9 mouse cellular contexts compared by ENCODE assay signal in the genomic region with DNA sequence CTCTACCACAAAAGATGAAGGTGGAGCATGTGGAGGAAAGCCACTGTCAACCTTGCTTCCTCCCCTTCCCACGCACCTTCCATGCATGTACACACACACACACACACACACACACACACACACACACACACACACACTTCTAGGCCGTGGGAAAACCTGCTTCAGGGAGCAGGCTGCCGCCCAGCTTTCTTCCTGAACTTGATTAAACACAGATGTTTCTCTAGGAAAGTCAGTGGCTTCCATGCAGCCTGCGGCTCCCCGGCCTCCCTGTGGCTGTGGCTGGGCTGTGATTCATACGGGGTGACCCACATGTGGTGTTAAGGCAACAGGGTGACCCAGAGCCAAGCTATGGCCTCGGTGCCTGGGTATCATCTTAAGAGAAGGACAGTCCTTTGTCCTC. TPM values are rescaled to one million over a fixed set of nuclear protein-coding genes. Genes with fewer than 3 reads are reported as not detected.
DNase-seq lines count a peak whose midpoint lies in the region; ATAC-seq and TF ChIP-seq lines count a peak whose summit lies in the region.
"Had no signal": no experiment of that assay in that cellular context is flagged by ENCODE, and none has a peak within 500 bp of the region (broad histone marks: within the 10 kb centered on the region; RNA-seq: fewer than 3 reads in every experiment).

No protein-coding gene starts in this region.

- no peak for DNase-seq in heart, embryonic 10.5 days (ENCODE audit: low spot score)
- DNase-seq in heart, postnatal 25 days (ENCODE audit: low spot score), result no peak
- peak; percentile 66 for DNase-seq in adipocyte (ENCODE audit: low spot score)
- no peak for DNase-seq in heart, postnatal 0 days (ENCODE audit: low spot score)
- DNase-seq in cerebellum, postnatal 36 days, result no peak
- no peak for DNase-seq in lung, adult 18-20 months

- 35% methylated on average over 7 of the region's 7 CpGs for WGBS in heart, embryonic 10.5 days
- 57% methylated on average over 7 of the region's 7 CpGs for WGBS in heart, postnatal 0 days
- WGBS in midbrain, embryonic 13.5 days, result 70% methylated on average over 7 of the region's 7 CpGs

- H3K4me3 ChIP-seq in heart, embryonic 10.5 days, result peak overlapping the region; percentile 22
- no peak overlapping the region for H3K4me3 ChIP-seq in heart, postnatal 0 days (ENCODE audit: low read depth, low read length)
- no peak overlapping the region for H3K4me3 ChIP-seq in midbrain, embryonic 13.5 days (replicated peaks)

- peak overlapping the region; percentile 26 for H3K4me2 ChIP-seq in heart, postnatal 0 days (ENCODE audit: low read depth, low read length)
- no peak overlapping the region for H3K4me2 ChIP-seq in midbrain, embryonic 13.5 days (replicated peaks)

- TF ChIP-seq CTCF in heart, postnatal 0 days (IDR thresholded peaks at IDR 0.05; ENCODE audit: low read depth), result no peak

- no peak overlapping the region for H3K9ac ChIP-seq in heart, postnatal 0 days (replicated peaks; ENCODE audit: low read depth, low read length)
- H3K9ac ChIP-seq in midbrain, embryonic 13.5 days (replicated peaks), result no peak overlapping the region

- H3K27me3 ChIP-seq in heart, embryonic 10.5 days (ENCODE audit: insufficient read depth, poor library complexity, severe bottlenecking), result peaks cover under 1% of the 10 kb centered on the region; the same call in 1 of the 2 replicates
- H3K27me3 ChIP-seq in heart, postnatal 0 days (ENCODE audit: control insufficient read depth, insufficient read depth, low read length), result no peaks in the 10 kb centered on the region
- no peaks in the 10 kb centered on the region for H3K27me3 ChIP-seq in midbrain, embryonic 13.5 days

- no peak for ATAC-seq in heart, postnatal 0 days (ENCODE audit: insufficient read depth, low read depth)
- no peak for ATAC-seq in midbrain, embryonic 13.5 days
- no peak for ATAC-seq in megakaryocyte, adult 5-6 weeks (ENCODE audit: poor library complexity, severe bottlenecking)

- peak overlapping the region; percentile 81 for H3K27ac ChIP-seq in heart, embryonic 10.5 days
- peak overlapping the region; percentile 86 for H3K27ac ChIP-seq in heart, postnatal 0 days (ENCODE audit: low read depth)
- H3K27ac ChIP-seq in midbrain, embryonic 13.5 days, result peak overlapping the region; percentile 95; the same call in 1 of the 2 replicates

- no peaks in the 10 kb centered on the region for H3K36me3 ChIP-seq in heart, embryonic 10.5 days
- peaks cover 4% of the 10 kb centered on the region; the same call in 1 of the 2 replicates for H3K36me3 ChIP-seq in heart, postnatal 0 days (replicated peaks; ENCODE audit: control insufficient read depth, insufficient read depth, low read length)
- H3K36me3 ChIP-seq in midbrain, embryonic 13.5 days, result no peaks in the 10 kb centered on the region

- TF ChIP-seq EP300 in heart, postnatal 0 days (IDR thresholded peaks at IDR 0.05; ENCODE audit: low read depth), result no peak

- intact Hi-C loops in heart, postnatal 25 days (cut with DNase I), result loop anchor here (5.0 kb wide), 1 partner anchor 53 kb away; no protein-coding TSS in a partner anchor

- H3K4me1 ChIP-seq in heart, embryonic 10.5 days, result peaks cover 80% of the 10 kb centered on the region
- H3K4me1 ChIP-seq in heart, postnatal 0 days (ENCODE audit: control insufficient read depth, insufficient read depth), result peaks cover 48% of the 10 kb centered on the region
- H3K4me1 ChIP-seq in midbrain, embryonic 13.5 days (replicated peaks), result peaks cover 100% of the 10 kb centered on the region

- no peaks in the 10 kb centered on the region for H3K9me3 ChIP-seq in heart, embryonic 10.5 days
- no peaks in the 10 kb centered on the region for H3K9me3 ChIP-seq in heart, postnatal 0 days (replicated peaks; ENCODE audit: control insufficient read depth, low read length)
- H3K9me3 ChIP-seq in midbrain, embryonic 13.5 days, result no peaks in the 10 kb centered on the region

RNA-seq across cellular contexts. Expression of a gene that starts 22.1 kb away (rescaled TPM):
- polyA plus RNA-seq in heart, embryonic 10.5 days (2016; fragmentation: Nextera tagmentation; extraction: Ambion mirVana), result 13.2 and 16.6 TPM in 2 replicates
- 10 to 100 TPM; 27.5 to 32.3 TPM for total RNA-seq in heart, postnatal 25 days (2021)
- total RNA-seq in heart, postnatal 0 days (2014; rRNA removed; ENCODE audit: low replicate concordance), result 54.0 and 63.3 TPM in 2 replicates
- 4.9 and 5.7 TPM in 2 replicates for polyA plus RNA-seq in heart, postnatal 0 days (2015; fragmentation: Nextera tagmentation; extraction: Ambion mirVana)
- 21.4 and 27.9 TPM in 2 replicates for polyA plus RNA-seq in midbrain, embryonic 13.5 days (2015; fragmentation: Nextera tagmentation; extraction: Ambion mirVana)
- total RNA-seq in megakaryocyte, adult 5-6 weeks (2015), result 37.6 and 43.0 TPM in 2 replicates
- 22.3 and 48.3 TPM in 2 replicates for total RNA-seq in megakaryocyte, adult 5-6 weeks (2017)
- total RNA-seq: MEL had no signal

RNA-seq across cellular contexts. Expression of a gene that starts 49.4 kb away (rescaled TPM):
- polyA plus RNA-seq in heart, embryonic 10.5 days (2016; fragmentation: Nextera tagmentation; extraction: Ambion mirVana), result 24.7 and 26.4 TPM in 2 replicates
- 10 to 100 TPM; 34.9 to 38.8 TPM for total RNA-seq in heart, postnatal 25 days (2021)
- total RNA-seq in heart, postnatal 0 days (2014; rRNA removed; ENCODE audit: low replicate concordance), result 48.3 and 49.0 TPM in 2 replicates
- polyA plus RNA-seq in heart, postnatal 0 days (2015; fragmentation: Nextera tagmentation; extraction: Ambion mirVana), result 7.1 and 7.5 TPM in 2 replicates
- 21.3 and 22.8 TPM in 2 replicates for polyA plus RNA-seq in midbrain, embryonic 13.5 days (2015; fragmentation: Nextera tagmentation; extraction: Ambion mirVana)
- 41.6 and 43.9 TPM in 2 replicates for total RNA-seq in megakaryocyte, adult 5-6 weeks (2015)
- total RNA-seq in megakaryocyte, adult 5-6 weeks (2017), result 31.1 and 34.6 TPM in 2 replicates
